Mouse (Mus musculus) adrenal gland, postnatal 4 days (tissue): ENCODE data around the gene Apobr. TPM values are rescaled to one million over a fixed set of nuclear protein-coding genes. Genes with fewer than 3 reads are reported as not detected.

Experiments
- DNase-seq, 2 experiments: peaks; one replicate each; pipeline ENCODE4 v3.0.0; 2021 to 2022; ENCODE audit warnings: low spot score in 2 of 2, mixed read lengths in 2 of 2
- long read RNA-seq, 2 experiments: library from polyadenylated mRNA; stranded (forward); transcript quantifications; one replicate each; pipeline ENCODE4 v2.0.0; 2021
- total RNA-seq, 2 experiments: library from RNA; stranded (reverse); gene quantifications; 2 replicates each; pipeline ENCODE4 v1.2.3; 2021

Apobr gene
- total RNA-seq, result 1 to 10 TPM; 1.1 to 1.2 TPM
- long read RNA-seq, experiment 1, result 0 reads
- long read RNA-seq, experiment 2, partial matches to known transcripts, result 0 of 6 reads
- long read RNA-seq, experiment 2, other reads (novel, unspliced or antisense), result 4 of 6 reads

- no peak for DNase-seq
Observed at GRCm38 (mm10) chr7:126584506-126584977, at the start of gene Apobr. Apobr (plus strand) TSS chr7:126584942.

DNA sequence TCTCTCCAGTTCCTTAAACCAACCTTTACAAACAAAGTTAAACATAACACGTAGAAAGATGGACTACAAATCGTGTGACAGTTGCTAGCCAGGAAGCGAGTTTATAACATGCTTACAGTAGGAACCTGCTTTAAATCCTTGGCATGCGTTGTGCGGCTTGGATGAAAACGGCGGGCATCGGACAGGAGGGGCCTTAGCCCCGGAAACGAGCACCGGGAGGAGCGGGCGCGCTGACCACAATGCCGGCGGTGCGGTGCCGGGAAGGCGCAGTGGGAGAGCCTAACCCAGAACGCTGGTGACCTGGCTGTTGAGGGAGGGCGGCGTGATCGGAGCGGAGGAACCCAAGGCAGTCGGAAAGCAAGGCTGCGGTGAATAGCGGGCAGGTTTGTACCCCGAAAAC, 49.0 kb upstream of the Apobr start:
- no peak for DNase-seq

DNA sequence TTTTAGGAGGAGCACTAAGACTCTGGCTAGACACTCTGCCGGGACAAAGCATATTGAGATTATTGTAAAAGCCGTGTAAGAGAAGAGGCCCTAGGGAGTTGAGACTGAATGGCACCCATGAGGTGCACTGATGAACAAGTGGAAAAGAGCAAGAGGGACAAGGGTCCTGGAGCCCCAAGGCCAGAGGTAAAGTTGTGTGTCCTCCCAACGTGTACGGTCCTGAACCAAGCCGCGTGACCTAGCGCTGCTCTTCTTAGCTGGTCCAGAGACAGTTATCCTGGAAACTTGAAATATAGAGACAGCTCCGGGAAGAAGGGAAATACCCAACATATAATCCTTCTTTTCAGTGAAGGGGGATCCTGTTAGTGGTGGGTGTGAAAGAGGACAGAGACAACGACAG, 48.3 kb upstream of the Apobr start:
- DNase-seq, result no peak

GRCm38 (mm10) chr7:126537820-126538585, 46.7 kb upstream of the Apobr start:
- DNase-seq, result no peak

GRCm38 (mm10) chr7:126541661-126542060, 43.1 kb upstream of the Apobr start:
- no peak for DNase-seq

DNA sequence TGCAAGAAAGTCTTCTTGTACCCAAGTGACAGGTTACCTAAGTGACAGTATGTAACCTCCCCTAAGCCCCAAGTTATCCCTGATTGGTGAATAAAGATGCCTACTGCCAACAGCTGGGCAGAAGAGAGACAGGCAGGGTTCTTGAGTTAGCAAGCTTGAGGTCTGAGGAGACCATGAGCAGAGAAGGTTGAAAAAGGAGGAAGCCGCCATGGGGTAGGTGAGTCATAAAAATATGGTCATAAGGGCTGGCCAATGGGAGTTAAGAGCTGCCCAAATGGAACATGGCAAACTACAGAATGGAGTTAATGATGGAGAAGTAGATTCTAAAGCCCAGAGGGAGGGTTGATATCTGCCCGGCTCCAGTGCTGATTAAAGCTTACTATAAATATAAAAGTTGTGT, 39.1 kb upstream of the Apobr start:
- DNase-seq, result no peak

- no peak for DNase-seq
Observed at GRCm38 (mm10) chr7:126554796-126555195, 29.9 kb upstream of the Apobr start.

- DNase-seq, result no peak
Observed at GRCm38 (mm10) chr7:126556635-126557034, 28.1 kb upstream of the Apobr start.

DNA sequence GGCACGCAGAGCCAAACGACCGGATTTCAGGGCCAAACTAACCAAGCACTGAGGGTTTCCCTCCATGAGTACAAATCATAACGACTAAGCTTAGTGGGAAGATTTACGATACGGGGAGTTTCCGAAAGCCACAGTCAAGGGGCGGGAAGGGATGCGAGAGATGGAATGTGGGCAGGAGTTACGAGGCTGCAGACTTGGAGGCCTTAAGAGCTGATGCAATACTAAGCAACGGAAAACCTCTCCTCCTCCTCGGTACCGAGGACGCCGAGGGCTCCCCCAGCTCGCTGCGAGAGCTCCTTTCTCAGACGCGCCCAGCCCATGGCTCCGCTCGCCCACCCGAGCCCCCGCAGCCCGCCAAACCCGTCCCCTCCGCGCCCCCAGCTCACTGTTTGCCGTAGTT, 19.0 kb upstream of the Apobr start:
- no peak for DNase-seq

DNA sequence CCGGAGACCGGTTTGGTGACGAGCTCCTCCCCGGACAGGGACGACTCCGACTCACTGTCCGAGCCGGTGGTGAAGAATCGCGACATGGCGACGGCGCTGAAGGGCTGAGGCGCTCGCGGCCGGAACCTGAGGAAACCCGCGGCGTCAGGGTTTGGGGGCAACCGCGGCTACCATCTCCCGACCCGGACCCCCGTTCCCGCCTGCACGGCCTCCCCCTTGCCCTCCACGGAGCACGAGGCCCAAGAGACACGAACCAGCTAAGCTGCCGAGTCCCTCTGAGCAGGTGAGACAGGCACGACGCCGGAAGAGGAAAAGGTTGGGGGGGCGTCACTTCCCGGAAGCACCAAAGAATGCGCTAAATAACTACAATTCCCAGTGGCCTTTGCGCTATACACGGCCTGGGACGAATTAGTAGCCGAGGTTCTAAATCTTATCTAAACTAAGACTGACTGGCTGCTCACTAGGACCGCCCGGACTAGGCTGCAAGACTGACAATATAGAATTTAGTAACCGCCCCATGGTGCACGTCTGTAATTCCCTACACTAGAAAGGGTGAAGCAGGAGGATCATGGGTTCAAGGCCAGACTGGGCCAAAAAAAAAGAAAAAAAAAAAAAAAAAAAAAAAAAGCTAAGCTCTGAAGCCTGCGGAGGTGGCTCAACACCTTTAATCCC, 18.5 kb upstream of the Apobr start, which contains the start of gene Eif3c:
Gene Eif3c (minus strand): TSS at position 318 of the 672 bp plus-strand sequence.
- DNase-seq, result peak; percentile 48 to 66

- DNase-seq, result peak in 1 of 2 experiments; percentile 39
Observed at GRCm38 (mm10) chr7:126576946-126577345, 7.8 kb upstream of the Apobr start.

GRCm38 (mm10) chr7:126579172-126579571, 5.6 kb upstream of the Apobr start:
- no peak for DNase-seq

- DNase-seq, result no peak
Observed at GRCm38 (mm10) chr7:126581661-126582060, 3.1 kb upstream of the Apobr start.

GRCm38 (mm10) chr7:126582759-126583158, 2.0 kb upstream of the Apobr start:
- DNase-seq, result no peak

DNA sequence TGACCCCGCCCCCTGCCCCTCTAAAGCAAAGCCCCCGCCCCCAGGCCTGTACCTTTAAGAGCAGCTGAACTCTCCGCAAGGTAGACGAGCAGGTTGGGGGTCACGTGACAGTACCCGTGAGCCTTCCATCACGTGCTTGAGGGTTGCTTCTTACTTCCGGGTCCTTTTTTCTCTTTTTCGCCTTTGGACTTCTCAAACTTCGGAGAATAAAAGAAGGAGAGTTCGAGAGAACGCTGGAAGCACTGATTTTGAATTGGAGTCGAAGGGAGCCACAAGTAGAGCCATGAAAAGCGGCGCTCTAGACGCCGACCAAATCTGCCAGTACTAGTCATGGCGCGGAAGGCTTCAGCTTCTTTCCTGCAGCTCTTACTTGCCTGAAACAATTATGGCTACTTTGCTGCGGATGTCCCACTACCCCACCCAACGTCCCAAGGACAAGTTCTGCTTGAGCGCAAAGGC, 1.5 kb upstream of the Apobr start:
- peak; percentile 62 to 71 for DNase-seq

GRCm38 (mm10) chr7:126583761-126584160, 981 bp upstream of the Apobr start:
- DNase-seq, result no peak

DNA sequence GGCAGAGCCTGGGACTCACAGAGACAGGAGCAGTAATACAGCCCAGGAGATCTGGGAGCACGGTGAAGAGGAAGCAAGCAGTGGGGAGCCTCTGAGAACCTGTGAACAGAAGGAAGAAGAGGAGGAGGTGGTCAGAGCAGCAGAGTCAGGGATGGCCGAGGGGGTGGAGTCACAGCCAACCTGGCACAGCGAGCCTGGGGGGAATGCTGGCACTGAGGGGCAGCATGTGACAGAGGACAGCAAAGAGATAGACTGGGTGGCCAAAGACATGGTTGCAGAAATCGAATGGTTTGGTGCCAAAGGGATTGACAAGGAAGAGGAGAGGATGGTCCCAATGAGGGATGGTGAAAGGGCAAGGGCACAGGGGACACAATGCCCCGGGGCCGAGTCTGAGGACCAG, 975 bp downstream of the Apobr start, which contains the start of gene Cln3:
Gene Cln3 (minus strand): TSS at position 101 of the 400 bp plus-strand sequence.
- no peak for DNase-seq

DNA sequence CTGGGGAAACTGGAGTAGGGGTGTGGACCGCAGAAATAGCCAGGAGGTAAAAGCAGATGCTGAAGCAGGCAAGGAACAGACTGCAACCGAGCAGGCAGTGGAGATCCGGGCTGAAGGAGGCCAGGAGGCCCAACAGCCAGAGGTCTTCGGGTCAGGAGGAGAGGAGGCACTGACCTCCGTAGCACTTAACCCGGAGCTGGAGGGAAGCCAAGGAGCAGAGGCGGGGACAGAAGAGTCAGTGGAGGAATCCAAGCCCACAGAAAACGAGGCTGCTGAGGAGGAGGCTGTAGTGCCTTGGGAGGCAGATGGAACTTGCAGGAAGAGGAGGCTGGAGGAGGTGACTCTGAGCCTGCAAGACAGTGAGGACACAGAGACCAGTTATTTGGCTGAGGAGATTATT, 2.1 kb downstream of the Apobr start:
- DNase-seq, result no peak

- peak in 1 of 2 experiments; percentile 37 for DNase-seq
Observed at GRCm38 (mm10) chr7:126587779-126588178, 3.0 kb downstream of the Apobr start.

DNA sequence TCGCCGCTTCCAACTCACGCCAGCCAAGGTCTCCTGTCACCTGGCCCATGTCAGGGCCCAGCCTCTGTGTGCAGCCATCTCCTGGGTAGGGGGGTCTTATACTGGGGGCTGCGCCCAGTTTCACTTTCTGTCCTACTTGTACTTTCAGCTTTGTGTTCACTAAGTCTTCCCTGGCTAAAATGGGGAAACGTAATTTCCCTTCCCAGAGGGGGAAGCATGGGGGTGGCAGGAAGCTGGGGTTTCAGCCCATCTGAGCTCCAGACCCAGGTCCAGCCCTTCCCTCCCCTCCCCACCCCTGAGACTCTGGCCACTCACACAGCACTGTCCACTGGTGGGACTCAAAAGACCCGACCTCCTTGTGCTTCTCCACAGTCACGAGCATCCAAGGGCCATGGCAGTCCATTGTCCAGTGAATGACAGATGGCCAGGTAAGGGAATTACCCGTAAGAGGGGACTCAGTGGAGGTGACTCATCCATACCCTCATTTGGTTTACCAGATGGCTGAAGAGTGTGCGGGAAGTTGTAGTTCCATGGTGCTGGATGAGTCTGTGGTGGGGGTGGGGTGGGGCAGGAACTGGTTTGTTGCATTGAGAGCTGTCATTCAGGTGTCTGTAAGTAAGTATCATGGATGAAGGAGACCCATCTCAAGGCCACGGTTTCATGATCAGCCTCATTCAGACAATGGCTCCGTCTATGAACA, 10.3 kb downstream of the Apobr start, which contains the start of gene Il27:
Gene Il27 (minus strand): TSS at position 80 of the 700 bp plus-strand sequence.
- DNase-seq, result no peak

- DNase-seq, result no peak
Observed at GRCm38 (mm10) chr7:126595890-126596289, 11.1 kb downstream of the Apobr start.
